Mouse (Mus musculus): ENCODE data around the gene Pnmal1. TPM values are rescaled to one million over a fixed set of nuclear protein-coding genes. Genes with fewer than 3 reads are reported as not detected.
"Not testable (repeated sequence)": the region's sequence is repeated elsewhere in the genome, so short reads cannot be mapped to it uniquely, and the experiment has no call there.

Pnmal1 gene
- polyA plus RNA-seq, 1 experiment from 2014 or later = 2.8 TPM

DNA sequence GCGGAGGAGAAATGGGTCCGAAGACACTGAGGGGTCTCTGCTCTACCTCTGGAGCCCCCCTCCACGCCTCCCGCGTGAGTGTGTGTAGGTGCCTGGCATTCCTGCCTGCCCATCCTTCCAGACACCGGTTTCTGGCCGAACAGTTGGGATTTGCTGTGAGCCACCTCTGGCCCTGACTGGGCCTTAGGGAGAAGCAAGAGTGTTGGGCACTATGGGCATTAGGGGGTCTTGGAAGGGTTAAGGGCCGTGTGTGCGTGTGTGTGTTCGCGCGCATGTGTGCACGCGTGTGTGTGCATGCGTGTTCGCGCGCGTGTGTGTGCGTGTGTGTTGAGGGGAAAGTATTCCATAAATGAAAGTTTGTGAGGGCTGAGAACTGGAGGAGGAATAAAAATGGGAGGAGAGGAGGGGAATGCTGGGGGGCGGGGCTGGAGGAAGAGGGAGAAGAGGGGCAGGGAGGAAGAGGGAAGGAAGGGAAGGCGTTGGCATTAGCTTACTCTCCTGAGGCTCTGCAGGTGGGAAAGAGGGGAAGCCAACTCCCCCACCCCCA lies 12.1 kb upstream of the Pnmal1 start:
- 13% methylated on average over 20 of the region's 22 CpGs for WGBS
- peak overlapping the region; percentile 9; the same call in 1 of the 2 replicates for H3K27ac ChIP-seq
- no peak overlapping the region for H3K9ac ChIP-seq
- peaks cover 43% of the 10 kb centered on the region for H3K4me1 ChIP-seq
- peak overlapping the region; percentile 70 for H3K4me2 ChIP-seq (replicated peaks)
- peak overlapping the region; percentile 62 for H3K4me3 ChIP-seq
- no peaks in the 10 kb centered on the region for H3K36me3 ChIP-seq
- H3K9me3 ChIP-seq = no peaks in the 10 kb centered on the region
- ATAC-seq (ENCODE audit: insufficient number of reproducible peaks, insufficient read depth, low FRiP score, low TSS enrichment) = no peak
- H3K27me3 ChIP-seq = peaks cover 51% of the 10 kb centered on the region

DNA sequence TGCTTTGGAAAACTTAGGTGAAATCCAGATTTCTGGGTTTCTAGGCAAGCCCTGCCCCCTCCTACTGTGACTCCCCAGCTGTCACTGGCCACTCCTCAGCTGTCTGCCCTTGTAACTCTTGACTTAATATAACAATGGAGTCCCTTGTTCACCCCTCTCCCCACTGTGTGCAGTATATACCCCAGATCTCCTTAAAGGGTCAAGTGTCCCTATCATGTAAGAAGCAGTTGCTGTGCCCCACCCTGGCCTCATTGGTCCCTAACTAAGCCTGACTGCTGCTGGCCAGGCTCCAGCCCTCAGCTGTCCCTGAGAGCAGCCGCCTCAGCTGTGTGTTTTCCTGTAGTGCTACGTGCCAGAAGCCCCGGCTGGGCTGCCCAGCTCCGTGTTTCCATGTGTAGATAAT lies 11.5 kb upstream of the Pnmal1 start:
- 12% methylated on average over 4 of the region's 4 CpGs for WGBS
- H3K9me3 ChIP-seq = no peaks in the 10 kb centered on the region
- peaks cover 43% of the 10 kb centered on the region for H3K4me1 ChIP-seq
- H3K4me3 ChIP-seq = 0 out of 2 replicates have a peak overlapping the region, but pooled peaks have one; percentile 62
- H3K27ac ChIP-seq = no peak overlapping the region
- peak overlapping the region; percentile 70 for H3K4me2 ChIP-seq (replicated peaks)
- H3K27me3 ChIP-seq = peaks cover 51% of the 10 kb centered on the region
- H3K9ac ChIP-seq = no peak overlapping the region
- peak; percentile 16; the same call in 1 of the 2 replicates for ATAC-seq (ENCODE audit: insufficient number of reproducible peaks, insufficient read depth, low FRiP score, low TSS enrichment)
- H3K36me3 ChIP-seq = no peaks in the 10 kb centered on the region

DNA sequence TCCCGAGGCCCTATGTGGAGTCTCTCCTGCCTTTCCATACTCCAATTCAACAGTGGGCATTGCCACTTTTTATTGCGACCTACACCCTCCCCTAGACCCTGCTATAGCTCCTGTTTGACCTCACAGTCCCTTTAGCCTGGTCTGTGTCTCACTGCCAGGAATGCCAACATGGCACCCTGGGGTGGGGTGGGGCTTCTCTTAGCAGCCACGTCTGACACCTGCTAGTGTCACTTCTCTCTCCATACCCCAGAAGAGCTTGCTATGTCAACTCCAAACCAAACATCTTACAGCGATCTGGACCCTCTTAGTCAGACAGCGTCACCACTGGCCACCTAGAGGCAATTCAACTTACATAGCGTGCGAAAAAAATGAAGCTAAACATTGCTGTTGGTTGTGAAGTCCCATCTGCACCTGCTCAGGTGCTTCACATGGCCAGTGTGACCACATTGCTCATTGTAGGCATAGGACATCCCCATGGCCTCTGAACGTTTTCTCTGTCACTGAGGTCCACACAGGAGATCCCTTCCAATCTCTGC lies 10.5 kb upstream of the Pnmal1 start:
- 55% methylated on average over 8 of the region's 8 CpGs for WGBS
- H3K4me2 ChIP-seq (replicated peaks) = 0 out of 2 replicates have a peak overlapping the region, but pooled peaks have one; percentile 70
- no peak overlapping the region for H3K27ac ChIP-seq
- no peak overlapping the region for H3K4me3 ChIP-seq
- H3K4me1 ChIP-seq = peaks cover 41% of the 10 kb centered on the region
- peaks cover 51% of the 10 kb centered on the region for H3K27me3 ChIP-seq
- ATAC-seq (ENCODE audit: insufficient number of reproducible peaks, insufficient read depth, low FRiP score, low TSS enrichment) = no peak
- no peaks in the 10 kb centered on the region for H3K9me3 ChIP-seq
- H3K9ac ChIP-seq = no peak overlapping the region
- H3K36me3 ChIP-seq = no peaks in the 10 kb centered on the region

DNA sequence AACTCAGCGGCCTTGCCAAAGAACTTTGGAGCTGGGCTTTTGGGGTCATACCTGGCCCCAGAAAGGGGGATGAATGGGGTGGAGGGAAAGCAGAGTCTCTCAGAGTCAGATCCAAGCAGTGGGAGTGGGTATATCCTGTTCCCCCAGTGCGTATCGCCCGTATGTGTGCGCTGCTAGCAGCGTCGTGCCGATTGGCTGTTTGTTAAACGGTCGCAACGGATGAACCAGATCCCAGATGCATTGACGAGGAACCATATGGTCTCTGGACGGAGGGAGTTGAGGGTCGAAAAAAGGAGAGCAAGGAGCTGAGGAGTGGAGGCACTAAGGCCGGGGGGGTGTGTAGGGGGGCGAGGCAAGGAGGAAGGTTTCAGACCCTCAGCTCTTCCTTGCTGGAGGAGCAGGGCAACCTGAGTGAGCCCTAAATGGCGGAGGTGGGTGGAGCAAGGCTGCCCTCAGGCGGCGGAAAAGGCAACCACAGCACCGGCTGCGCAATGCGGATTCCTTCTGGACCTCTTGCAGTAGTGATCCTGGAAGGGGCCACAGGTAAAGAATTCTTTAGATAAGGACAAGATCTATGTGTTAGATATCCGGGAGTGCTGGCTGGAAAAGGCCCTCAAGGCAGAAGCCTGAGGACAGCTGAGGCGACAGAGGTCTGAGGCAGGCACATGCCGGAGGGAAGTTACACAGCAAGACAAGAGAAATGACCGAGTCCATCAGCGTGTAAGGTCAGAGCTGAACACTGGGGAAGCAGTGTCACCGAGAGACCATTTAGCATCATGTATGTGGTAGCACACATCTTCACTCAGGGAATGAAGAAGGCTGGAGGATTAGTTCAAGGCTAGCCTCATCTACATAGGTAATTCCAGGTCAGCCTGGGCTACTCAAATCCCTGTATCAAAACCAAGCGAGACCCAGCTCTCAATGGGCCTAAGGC lies 9.3 kb upstream of the Pnmal1 start:
- H3K4me3 ChIP-seq = peak overlapping the region; percentile 34
- no peak overlapping the region for H3K27ac ChIP-seq
- H3K9me3 ChIP-seq = no peaks in the 10 kb centered on the region
- H3K4me2 ChIP-seq (replicated peaks) = peak overlapping the region; percentile 59
- H3K9ac ChIP-seq = peak overlapping the region; percentile 42; the same call in 1 of the 2 replicates
- peaks cover 37% of the 10 kb centered on the region for H3K4me1 ChIP-seq
- peaks cover 47% of the 10 kb centered on the region for H3K27me3 ChIP-seq
- peak; percentile 13; the same call in 1 of the 2 replicates for ATAC-seq (ENCODE audit: insufficient number of reproducible peaks, insufficient read depth, low FRiP score, low TSS enrichment)
- H3K36me3 ChIP-seq = no peaks in the 10 kb centered on the region
- WGBS = 10% methylated on average over 29 of the region's 29 CpGs

DNA sequence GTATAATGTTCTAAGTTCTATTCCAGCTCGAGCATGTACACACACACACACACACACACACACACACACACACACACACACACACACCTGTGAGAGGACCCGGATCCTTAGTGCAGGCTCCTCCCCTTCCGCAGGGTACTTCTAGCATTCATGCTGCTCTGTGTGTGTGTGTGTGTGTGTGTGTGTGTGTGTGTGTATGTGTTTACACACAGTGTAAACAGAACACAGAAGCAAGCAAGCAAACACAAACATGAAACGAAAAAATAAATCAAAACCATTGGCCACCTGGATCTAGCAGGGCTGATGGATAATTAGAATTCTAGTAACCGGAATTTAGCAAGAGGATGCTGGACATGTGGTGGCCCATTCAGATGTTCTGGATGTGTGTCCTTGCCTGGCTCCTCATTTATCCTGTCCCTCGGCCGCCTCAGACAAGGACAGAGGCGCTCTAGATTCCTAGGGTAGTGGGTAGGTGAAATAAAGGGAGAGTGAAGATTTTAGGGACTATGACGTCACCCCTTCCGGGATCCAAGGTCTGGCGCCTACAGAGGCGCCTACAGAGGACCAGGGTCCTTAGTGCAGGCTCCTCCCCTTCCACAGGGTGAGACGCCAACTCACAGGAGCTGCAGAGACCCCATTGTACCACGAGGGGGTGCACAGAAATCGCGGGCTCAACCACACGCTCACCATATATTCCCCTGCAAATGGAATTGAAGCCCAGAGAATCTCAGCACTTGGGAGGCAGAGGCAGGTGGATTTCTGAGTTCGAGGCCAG lies 8.4 kb upstream of the Pnmal1 start:
- no peak overlapping the region for H3K4me2 ChIP-seq (replicated peaks)
- H3K27me3 ChIP-seq = peaks cover 38% of the 10 kb centered on the region
- peaks cover 34% of the 10 kb centered on the region for H3K4me1 ChIP-seq
- WGBS = 26% methylated on average over 18 of the region's 18 CpGs
- no peak overlapping the region for H3K27ac ChIP-seq
- H3K9ac ChIP-seq = no peak overlapping the region
- H3K4me3 ChIP-seq = no peak overlapping the region
- no peak for ATAC-seq (ENCODE audit: insufficient number of reproducible peaks, insufficient read depth, low FRiP score, low TSS enrichment)
- H3K9me3 ChIP-seq = no peaks in the 10 kb centered on the region
- no peaks in the 10 kb centered on the region for H3K36me3 ChIP-seq

DNA sequence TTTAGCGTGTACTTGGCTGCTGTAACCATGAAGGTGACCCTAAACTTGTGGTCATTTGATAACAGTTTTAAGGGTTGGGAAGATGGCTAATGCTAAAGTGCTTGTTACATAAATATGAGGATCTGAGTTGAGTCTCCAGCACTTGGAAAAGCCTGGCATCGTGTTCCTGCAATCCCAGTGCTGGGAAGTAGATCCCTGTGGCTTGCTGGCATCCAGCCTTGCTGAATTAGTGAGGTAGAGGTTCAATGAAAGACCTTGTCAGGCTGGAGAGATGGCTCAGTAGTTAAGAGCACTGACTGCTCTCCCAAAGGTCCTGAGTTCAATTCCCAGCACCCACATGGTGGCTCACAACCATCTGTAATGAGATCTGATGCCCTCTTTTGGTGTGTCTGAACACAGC lies 5.7 kb upstream of the Pnmal1 start:
- WGBS = 64% methylated on average over 2 of the region's 2 CpGs
- not testable (repeated sequence) for H3K9ac ChIP-seq; H3K4me2 ChIP-seq (replicated peaks)

DNA sequence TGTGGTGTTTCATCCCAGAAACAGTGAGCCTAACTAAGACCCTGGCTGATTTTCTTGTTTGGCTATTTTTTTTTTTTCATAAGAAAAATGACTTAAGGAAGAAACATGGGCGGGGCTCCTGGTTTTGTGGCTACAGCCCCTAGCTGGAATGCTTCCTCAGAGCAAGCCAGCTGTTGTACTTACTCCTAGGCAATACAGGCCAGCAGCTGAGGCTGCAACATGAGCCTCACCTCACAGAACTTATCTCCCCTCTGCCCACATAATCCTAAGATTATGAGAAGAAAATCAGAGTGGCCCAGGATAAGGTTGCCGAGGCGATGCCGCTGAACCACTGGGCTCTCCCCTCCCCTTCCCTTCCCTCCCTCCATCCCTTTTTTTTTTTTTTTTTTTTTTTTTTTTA lies 3.8 kb upstream of the Pnmal1 start:
- H3K4me3 ChIP-seq = no peak overlapping the region
- H3K4me2 ChIP-seq (replicated peaks) = no peak overlapping the region
- no peaks in the 10 kb centered on the region for H3K27me3 ChIP-seq
- ATAC-seq (ENCODE audit: insufficient number of reproducible peaks, insufficient read depth, low FRiP score, low TSS enrichment) = no peak
- WGBS = 82% methylated on average over 4 of the region's 4 CpGs
- H3K9ac ChIP-seq = no peak overlapping the region
- H3K36me3 ChIP-seq = no peaks in the 10 kb centered on the region
- no peak overlapping the region for H3K27ac ChIP-seq
- no peaks in the 10 kb centered on the region for H3K9me3 ChIP-seq
- peaks cover 6% of the 10 kb centered on the region for H3K4me1 ChIP-seq

More for the DNA sequence above, 5.7 kb upstream of the Pnmal1 start:
- H3K27me3 ChIP-seq = peaks cover 11% of the 10 kb centered on the region
- not testable (repeated sequence) for ATAC-seq (ENCODE audit: insufficient number of reproducible peaks, insufficient read depth, low FRiP score, low TSS enrichment); H3K9me3 ChIP-seq; H3K27ac ChIP-seq; H3K4me3 ChIP-seq; H3K36me3 ChIP-seq; H3K4me1 ChIP-seq

DNA sequence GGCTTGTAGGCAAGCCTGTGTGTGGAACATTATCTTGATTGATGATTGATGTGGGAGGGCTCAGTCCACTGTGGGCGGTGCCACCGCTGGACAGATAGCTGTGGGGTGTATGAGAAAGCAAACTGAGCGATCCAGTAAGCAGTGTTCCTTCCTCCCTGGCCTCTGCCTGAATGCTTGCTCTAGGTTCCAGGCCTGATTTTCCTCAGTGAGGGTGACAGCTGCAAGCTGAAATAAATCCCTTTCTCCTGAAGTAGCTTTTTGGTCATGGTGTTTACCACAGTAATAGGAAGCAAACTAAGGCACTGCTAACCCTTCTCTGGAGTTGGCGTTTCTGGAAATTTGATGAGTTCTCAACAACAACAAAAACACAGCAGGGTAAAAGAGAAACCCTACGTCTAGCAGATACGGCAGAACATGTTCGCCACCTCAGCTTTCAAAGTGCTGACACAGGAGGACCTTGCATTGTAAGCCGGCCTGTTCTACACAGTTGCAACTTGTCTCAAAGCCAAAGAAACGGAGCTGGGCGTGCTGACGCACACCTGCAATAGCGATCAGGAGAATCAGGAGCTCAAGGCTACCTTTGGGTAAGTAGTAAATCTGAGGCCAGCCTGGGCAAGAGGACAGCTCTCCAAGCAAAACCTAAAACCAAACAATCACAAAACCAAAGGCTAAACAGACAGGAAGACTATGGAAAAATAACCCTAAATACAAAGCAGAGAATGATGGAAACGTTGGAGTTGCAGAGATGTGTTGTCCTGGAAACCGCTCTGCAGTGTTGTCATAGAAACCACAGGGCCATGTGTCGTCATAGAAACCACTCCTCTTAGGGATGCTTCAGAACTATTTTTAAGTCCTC lies 2.8 kb upstream of the Pnmal1 start:
- ATAC-seq (ENCODE audit: insufficient number of reproducible peaks, insufficient read depth, low FRiP score, low TSS enrichment) = no peak
- peaks cover 4% of the 10 kb centered on the region for H3K4me1 ChIP-seq
- no peaks in the 10 kb centered on the region for H3K9me3 ChIP-seq
- no peak overlapping the region for H3K27ac ChIP-seq
- H3K4me3 ChIP-seq = no peak overlapping the region
- no peaks in the 10 kb centered on the region for H3K27me3 ChIP-seq
- 71% methylated on average over 15 of the region's 15 CpGs for WGBS
- no peak overlapping the region for H3K9ac ChIP-seq
- no peaks in the 10 kb centered on the region for H3K36me3 ChIP-seq
- H3K4me2 ChIP-seq (replicated peaks) = no peak overlapping the region

DNA sequence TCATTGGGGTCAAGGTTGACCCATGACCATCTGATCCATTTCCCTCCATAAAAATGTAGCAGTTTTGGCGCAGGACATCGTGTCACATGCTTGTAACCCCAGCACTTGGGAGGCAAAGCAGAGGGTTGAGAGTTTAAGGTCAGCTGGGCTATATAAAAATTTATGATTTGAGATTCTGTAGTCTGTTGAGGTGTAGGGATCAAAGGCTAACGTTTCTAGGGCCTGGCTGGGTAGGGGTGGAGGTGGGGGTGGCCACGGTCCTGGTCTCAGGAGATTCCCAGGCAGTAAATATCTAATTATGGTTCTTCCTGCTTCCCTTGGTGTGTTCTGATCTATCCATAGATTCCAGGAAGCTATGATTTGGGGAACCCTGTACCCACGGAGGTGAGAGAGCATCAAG lies 2.2 kb downstream of the Pnmal1 start:
- H3K9me3 ChIP-seq = no peaks in the 10 kb centered on the region
- no peak overlapping the region for H3K4me2 ChIP-seq (replicated peaks)
- H3K36me3 ChIP-seq = no peaks in the 10 kb centered on the region
- no peak overlapping the region for H3K9ac ChIP-seq
- H3K27me3 ChIP-seq = no peaks in the 10 kb centered on the region
- H3K27ac ChIP-seq = no peak overlapping the region
- ATAC-seq (ENCODE audit: insufficient number of reproducible peaks, insufficient read depth, low FRiP score, low TSS enrichment) = no peak
- no peak overlapping the region for H3K4me3 ChIP-seq
- H3K4me1 ChIP-seq = peaks cover 4% of the 10 kb centered on the region
- 74% methylated on average over 5 of the region's 5 CpGs for WGBS

DNA sequence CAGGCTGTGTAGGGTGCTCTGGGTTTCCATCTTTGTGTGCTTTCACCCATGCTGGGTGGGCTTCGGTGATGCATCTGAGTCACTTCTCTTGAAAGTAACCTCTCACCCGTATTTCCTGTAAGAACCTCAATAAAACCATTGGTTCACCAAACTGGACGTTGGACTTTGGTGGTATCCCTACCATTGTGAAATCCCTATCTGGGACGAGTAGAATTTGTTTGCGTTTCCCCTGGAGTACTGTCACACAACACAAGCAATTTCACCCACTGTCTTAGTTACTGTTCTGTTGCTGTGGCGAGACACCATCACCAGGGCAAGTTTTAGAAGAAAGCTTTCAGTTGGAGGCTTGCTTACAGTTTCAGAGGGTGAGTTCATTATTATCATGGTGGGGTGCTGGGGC lies 8.9 kb downstream of the Pnmal1 start:
- H3K27me3 ChIP-seq = no peaks in the 10 kb centered on the region
- H3K9me3 ChIP-seq = no peaks in the 10 kb centered on the region
- no peak overlapping the region for H3K9ac ChIP-seq
- no peak overlapping the region for H3K4me2 ChIP-seq (replicated peaks)
- no peaks in the 10 kb centered on the region for H3K4me1 ChIP-seq
- no peaks in the 10 kb centered on the region for H3K36me3 ChIP-seq
- H3K27ac ChIP-seq = no peak overlapping the region
- no peak for ATAC-seq (ENCODE audit: insufficient number of reproducible peaks, insufficient read depth, low FRiP score, low TSS enrichment)
- no peak overlapping the region for H3K4me3 ChIP-seq
- WGBS = 85% methylated on average over 6 of the region's 6 CpGs

DNA sequence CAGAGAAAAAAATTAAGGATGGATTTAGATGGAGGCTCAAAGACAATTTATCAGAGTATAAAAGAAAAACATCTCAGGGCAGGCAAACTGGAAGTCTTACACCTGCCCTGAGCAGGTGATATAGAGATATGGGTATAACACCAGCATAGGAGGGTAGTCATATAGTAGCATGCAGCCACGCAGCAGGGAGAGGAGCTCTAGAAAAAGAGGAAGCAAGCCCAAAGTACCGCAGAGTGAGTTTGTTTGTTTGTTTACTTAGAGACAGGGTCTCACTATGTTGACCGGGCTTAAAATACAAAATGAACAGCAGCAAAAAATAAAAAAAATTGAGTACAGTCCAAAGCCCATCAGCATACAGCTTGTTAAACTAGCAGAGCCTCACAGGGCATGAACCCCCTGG lies 11.7 kb downstream of the Pnmal1 start:
- no peaks in the 10 kb centered on the region for H3K36me3 ChIP-seq
- H3K9ac ChIP-seq = no peak overlapping the region
- no peak for ATAC-seq (ENCODE audit: insufficient number of reproducible peaks, insufficient read depth, low FRiP score, low TSS enrichment)

More for the DNA sequence above, 11.7 kb downstream of the Pnmal1 start:
- Histone ChIP-seq H3K9me3 (no peaks in the 10 kb centered on the region), H3K4me2 (replicated peaks) (no peak overlapping the region), H3K27ac (no peak overlapping the region), H3K27me3 (no peaks in the 10 kb centered on the region), H3K4me1 (no peaks in the 10 kb centered on the region), H3K4me3 (no peak overlapping the region)
- 83% methylated on average over 3 of the region's 3 CpGs for WGBS

All from embryonic facial prominence, embryonic 12.5 days (tissue).